Comparison of ENCODE assay signal across 15 mouse cellular contexts in genomic region chr1:87798306-87798705, GRCm38 (mm10). TPM values are rescaled to one million over a fixed set of nuclear protein-coding genes. Genes with fewer than 3 reads are reported as not detected.
DNase-seq lines count a peak whose midpoint lies in the region; ATAC-seq and TF ChIP-seq lines count a peak whose summit lies in the region.
"Had no signal": no experiment of that assay in that cellular context is flagged by ENCODE, and none has a peak within 500 bp of the region (broad histone marks: within the 10 kb centered on the region; RNA-seq: fewer than 3 reads in every experiment).

No protein-coding gene starts in this region.

- H3K27me3 ChIP-seq in forebrain, embryonic 13.5 days, result no peaks in the 10 kb centered on the region
- H3K27me3 ChIP-seq in forebrain, embryonic 16.5 days (replicated peaks; ENCODE audit: control insufficient read depth, insufficient read depth, low read length), result no peaks in the 10 kb centered on the region
- H3K27me3 ChIP-seq: CH12.LX; hindbrain, embryonic 13.5 days; limb, embryonic 12.5 days had no signal

- WGBS in forebrain, embryonic 13.5 days, result 86% methylated on average over 2 of the region's 2 CpGs
- 88% methylated on average over 2 of the region's 2 CpGs for WGBS in forebrain, embryonic 16.5 days

- no peak overlapping the region for H3K9ac ChIP-seq in forebrain, embryonic 13.5 days
- no peak overlapping the region for H3K9ac ChIP-seq in forebrain, embryonic 16.5 days (replicated peaks; ENCODE audit: low read depth, low read length)
- H3K9ac ChIP-seq: hindbrain, embryonic 13.5 days; limb, embryonic 12.5 days; lung, embryonic 14.5 days had no signal

- no peak overlapping the region for H3K4me2 ChIP-seq in forebrain, embryonic 13.5 days
- H3K4me2 ChIP-seq in forebrain, embryonic 16.5 days (ENCODE audit: low read length), result no peak overlapping the region
- H3K4me2 ChIP-seq: hindbrain, embryonic 13.5 days; limb, embryonic 12.5 days; lung, embryonic 14.5 days had no signal

- ATAC-seq in forebrain, embryonic 13.5 days, result no peak
- no peak for ATAC-seq in forebrain, embryonic 16.5 days

- no peaks in the 10 kb centered on the region for H3K9me3 ChIP-seq in forebrain, embryonic 13.5 days (replicated peaks)
- H3K9me3 ChIP-seq in forebrain, embryonic 16.5 days (ENCODE audit: control insufficient read depth, low read length), result no peaks in the 10 kb centered on the region
- H3K9me3 ChIP-seq: embryonic facial prominence, embryonic 10.5 days; hindbrain, embryonic 13.5 days; limb, embryonic 12.5 days had no signal

- peaks cover 27% of the 10 kb centered on the region for H3K36me3 ChIP-seq in forebrain, embryonic 13.5 days (ENCODE audit: poor library complexity, severe bottlenecking)
- H3K36me3 ChIP-seq in forebrain, embryonic 16.5 days (ENCODE audit: control insufficient read depth, insufficient read depth), result no peaks in the 10 kb centered on the region; the same call in 1 of the 2 replicates

- peak overlapping the region; percentile 91 for H3K27ac ChIP-seq in layer of hippocampus, adult 2 months
- H3K27ac ChIP-seq in forebrain, embryonic 13.5 days, result no peak overlapping the region
- no peak overlapping the region for H3K27ac ChIP-seq in forebrain, embryonic 16.5 days (ENCODE audit: low read length)
- H3K27ac ChIP-seq: embryonic facial prominence, embryonic 10.5 days; hindbrain, embryonic 13.5 days; limb, embryonic 12.5 days; stomach, postnatal 0 days had no signal

- H3K4me3 ChIP-seq in layer of hippocampus, adult 2 months, result no peak overlapping the region
- H3K4me3 ChIP-seq in forebrain, embryonic 13.5 days, result no peak overlapping the region
- no peak overlapping the region for H3K4me3 ChIP-seq in forebrain, embryonic 16.5 days (replicated peaks; ENCODE audit: low read length)
- H3K4me3 ChIP-seq: embryonic facial prominence, embryonic 10.5 days; hindbrain, embryonic 13.5 days; limb, embryonic 12.5 days had no signal

- no peaks in the 10 kb centered on the region for H3K4me1 ChIP-seq in forebrain, embryonic 13.5 days
- no peaks in the 10 kb centered on the region for H3K4me1 ChIP-seq in forebrain, embryonic 16.5 days (replicated peaks; ENCODE audit: control insufficient read depth, insufficient read depth, low read length)
- H3K4me1 ChIP-seq: hindbrain, embryonic 13.5 days; limb, embryonic 12.5 days had no signal

- TF ChIP-seq CTCF in layer of hippocampus, adult 2 months (conservative IDR thresholded peaks at IDR 0.05), result no peak

- peak; percentile 47 to 54 for DNase-seq in layer of hippocampus, adult 2 months (ENCODE audit: low spot score in 2 of 2)
- no peak for DNase-seq in layer of hippocampus, postnatal 10 days (ENCODE audit: low spot score in 2 of 2)
- peak; percentile 56 for DNase-seq in adrenal gland, postnatal 14 days
- peak; percentile 52 for DNase-seq in cerebellum, adult 9-10 months
- DNase-seq in layer of hippocampus, postnatal 14 days (ENCODE audit: low spot score in 2 of 2), result peak; percentile 18 to 37
- DNase-seq: kidney, adult 18-20 months; kidney, postnatal 36 days; lung, embryonic 14.5 days had no signal

RNA-seq across cellular contexts. Expression of gene Sag, which starts 5.2 kb away (rescaled TPM):
- 1 to 10 TPM; 2.0 to 2.6 TPM for total RNA-seq in layer of hippocampus, adult 2 months (2021)
- total RNA-seq in layer of hippocampus, postnatal 10 days (2021), result 1 to 10 TPM; 1.8 to 2.2 TPM
- 1.7 and 2.2 TPM in 2 replicates for total RNA-seq in adrenal gland, postnatal 14 days (2021)
- 1 to 10 TPM; 1.9 to 2.6 TPM for total RNA-seq in layer of hippocampus, postnatal 14 days (2021)
- 2.4 and 2.8 TPM in 2 replicates for polyA plus RNA-seq in forebrain, embryonic 13.5 days (2015; fragmentation: Nextera tagmentation; extraction: Ambion mirVana)
- 1.4 and 1.9 TPM in 2 replicates for polyA plus RNA-seq in forebrain, embryonic 16.5 days (2015; fragmentation: Nextera tagmentation; extraction: Ambion mirVana)

RNA-seq across cellular contexts. Expression of gene Atg16l1, which starts 42.6 kb away (rescaled TPM):
- 10 to 100 TPM; 66.2 to 71.9 TPM for total RNA-seq in layer of hippocampus, adult 2 months (2021)
- 10 to 100 TPM; 59.9 to 64.5 TPM for total RNA-seq in layer of hippocampus, postnatal 10 days (2021)
- 35.3 and 37.2 TPM in 2 replicates for total RNA-seq in adrenal gland, postnatal 14 days (2021)
- 10 to 100 TPM; 53.9 to 61.1 TPM for total RNA-seq in layer of hippocampus, postnatal 14 days (2021)
- 43.8 and 49.9 TPM in 2 replicates for polyA plus RNA-seq in forebrain, embryonic 13.5 days (2015; fragmentation: Nextera tagmentation; extraction: Ambion mirVana)
- 74.5 and 76.3 TPM in 2 replicates for polyA plus RNA-seq in forebrain, embryonic 16.5 days (2015; fragmentation: Nextera tagmentation; extraction: Ambion mirVana)

RNA-seq across cellular contexts. Expression of gene Dgkd, which starts 54.8 kb away (rescaled TPM):
- total RNA-seq in layer of hippocampus, adult 2 months (2021), result 100 to 1,000 TPM; 103 to 117 TPM
- 100 to 1,000 TPM; 119 to 134 TPM for total RNA-seq in layer of hippocampus, postnatal 10 days (2021)
- 81.6 and 129 TPM in 2 replicates for total RNA-seq in adrenal gland, postnatal 14 days (2021)
- total RNA-seq in layer of hippocampus, postnatal 14 days (2021), result 100 to 1,000 TPM; 124 to 137 TPM
- polyA plus RNA-seq in forebrain, embryonic 13.5 days (2015; fragmentation: Nextera tagmentation; extraction: Ambion mirVana), result 36.6 and 43.6 TPM in 2 replicates
- polyA plus RNA-seq in forebrain, embryonic 16.5 days (2015; fragmentation: Nextera tagmentation; extraction: Ambion mirVana), result 57.7 TPM in 2 replicates

Comparison
In these comparisons a context has a peak if more than half of its experiments do, and no peak if none do; other contexts are left out.
1. DNase-seq: peak in layer of hippocampus, adult 2 months (2 of 2), adrenal gland, postnatal 14 days (single experiment), cerebellum, adult 9-10 months (single experiment) and layer of hippocampus, postnatal 14 days (2 of 2); none in layer of hippocampus, postnatal 10 days (0 of 2).